Mouse (Mus musculus) adrenal gland, adult 18-20 months (tissue): ENCODE measurements around the gene Ap1g1. TPM values are rescaled to one million over a fixed set of nuclear protein-coding genes. Genes with fewer than 3 reads are reported as not detected.

Experiments used
- total RNA-seq, 2 experiments: library from RNA; stranded (reverse); gene quantifications; 1 replicate in 1 of 2; 2 replicates in 1 of 2; pipeline ENCODE4 v1.2.3; 2021

The Ap1g1 gene
- total RNA-seq, 2 experiments from 2014 or later, result 81.8 to 90.5 TPM

Other genes starting within 250 kb of the Ap1g1 start
- gene Dhx38, start 212.7 kb upstream of the Ap1g1 start, total RNA-seq, result 10 to 100 TPM; 22.4 to 24.7 TPM
- gene Txnl4b, start 212.7 kb upstream of the Ap1g1 start, total RNA-seq, result 1 to 10 TPM; 8.6 to 10.0 TPM
- 100 to 1,000 TPM in 1 of 2 experiments, 10 to 100 TPM in 1; 95.5 to 389 TPM for gene Hp, start 199.4 kb upstream of the Ap1g1 start, total RNA-seq
- 10 to 100 TPM; 17.6 to 17.9 TPM for gene Dhodh, start 169.9 kb upstream of the Ap1g1 start, total RNA-seq
- under 1 TPM in 1 of 2 experiments, not detected in 1; 0.13 TPM for gene Pkd1l3, start 164.0 kb upstream of the Ap1g1 start, total RNA-seq
- 10 to 100 TPM; 96.5 to 99.1 TPM for gene Ist1, start 85.3 kb upstream of the Ap1g1 start, total RNA-seq
- 1 to 10 TPM; 7.7 to 8.2 TPM for gene Zfp821, start 73.0 kb upstream of the Ap1g1 start, total RNA-seq
- gene Atxn1l, start 40.8 kb upstream of the Ap1g1 start, total RNA-seq, result 10 to 100 TPM; 36.1 to 41.2 TPM
- gene Phlpp2, start 90.0 kb downstream of the Ap1g1 start, total RNA-seq, result 1 to 10 TPM; 7.1 to 8.0 TPM
- under 1 TPM; 0.19 to 0.23 TPM for gene Marveld3, start 183.6 kb downstream of the Ap1g1 start, total RNA-seq
- 1 to 10 TPM in 1 of 2 experiments, under 1 TPM in 1; 0.13 to 1.3 TPM for gene Tat, start 211.9 kb downstream of the Ap1g1 start, total RNA-seq